Mouse (Mus musculus) ZHBTc4 (cell line): ENCODE results near the gene Agrp.

Experiments used
- DNase-seq: peaks from one replicate; pipeline ENCODE4 v3.0.0-alpha.2; 2011; ENCODE audit warnings: low read depth, low spot score

Agrp gene

GRCm38 (mm10) chr8:105636963-105637510 lies at the start of gene Agrp:
Gene Agrp, minus strand, starts transcription at chr8:105637393.
- DNase-seq, result no peak

DNA sequence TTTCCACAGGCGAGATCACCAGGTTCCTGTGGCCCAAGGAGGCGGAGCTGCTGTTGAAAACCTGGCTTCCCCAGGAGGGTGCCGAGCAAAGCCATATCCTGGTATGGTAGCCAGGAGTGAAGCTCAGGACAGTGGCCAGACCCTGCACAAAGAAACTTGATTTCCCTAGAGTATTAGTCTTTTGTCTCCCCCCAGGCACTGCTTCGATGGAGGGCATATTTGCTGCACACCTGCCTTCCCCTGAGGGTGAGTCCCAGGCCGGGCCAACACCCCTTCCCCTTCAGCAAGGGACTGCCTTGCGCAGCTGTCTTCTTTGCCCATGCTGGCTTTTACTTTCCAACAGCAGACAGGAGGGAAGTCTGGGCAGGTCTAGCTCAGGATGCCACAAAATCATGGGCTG lies 49.4 kb upstream of the Agrp start:
- DNase-seq, result peak; percentile 54

DNA sequence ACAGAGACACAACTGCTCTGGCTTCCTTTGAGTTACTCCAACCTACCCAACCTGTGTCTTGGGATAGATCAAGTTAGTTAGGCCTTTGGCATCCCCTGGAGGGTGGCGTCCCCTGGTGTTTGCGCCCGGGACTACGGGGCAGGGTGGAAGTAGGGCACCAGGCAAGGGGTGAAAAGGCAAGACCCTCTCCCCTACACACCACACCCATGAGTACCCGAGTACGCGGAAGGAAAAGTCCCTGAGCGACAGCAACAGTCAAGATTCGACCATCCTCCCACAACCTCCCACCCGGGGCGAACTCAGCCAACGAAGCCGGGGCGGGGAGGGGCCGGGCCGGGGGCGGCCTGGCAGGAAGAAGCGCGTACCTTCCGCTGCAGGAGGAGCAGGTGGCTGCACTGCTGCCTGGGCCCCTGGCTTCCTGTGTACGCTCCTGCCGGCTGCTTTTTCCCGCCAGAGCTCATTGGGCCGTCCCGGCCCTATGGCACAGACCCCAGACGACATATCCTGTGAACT lies 48.7 kb upstream of the Agrp start, which contains the start of gene Carmil2:
TSS of gene Carmil2 (plus strand) at position 479 of the 513 bp plus-strand sequence.
- DNase-seq, result peak; percentile 87

DNA sequence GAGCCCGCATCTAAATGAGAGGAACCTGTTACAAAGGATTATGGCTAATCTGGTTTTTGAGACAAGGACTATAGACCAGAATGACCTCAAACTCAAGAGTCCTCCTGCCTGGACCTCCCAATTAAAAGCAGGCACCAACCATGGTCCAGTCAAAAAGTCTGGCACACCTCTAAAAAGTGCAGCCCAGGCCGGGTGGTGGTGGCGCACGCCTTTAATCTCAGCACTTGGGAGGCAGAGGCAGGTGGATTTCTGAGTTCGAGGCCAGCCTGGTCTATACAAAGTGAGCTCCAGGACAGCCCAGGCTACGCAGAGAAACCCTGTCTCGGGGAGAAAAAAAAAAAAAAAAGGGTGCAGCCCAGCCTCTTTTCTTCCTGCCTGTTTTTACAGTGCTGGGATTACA lies 48.1 kb upstream of the Agrp start:
- DNase-seq, result no peak

- no peak for DNase-seq
Measured at GRCm38 (mm10) chr8:105677891-105678290, 40.7 kb upstream of the Agrp start.

- peak; percentile 80 for DNase-seq
Measured at GRCm38 (mm10) chr8:105661167-105661566, 24.0 kb upstream of the Agrp start.

- DNase-seq, result no peak
Measured at GRCm38 (mm10) chr8:105657641-105658040, 20.4 kb upstream of the Agrp start.

GRCm38 (mm10) chr8:105648929-105649328 lies 11.7 kb upstream of the Agrp start:
- no peak for DNase-seq

DNA sequence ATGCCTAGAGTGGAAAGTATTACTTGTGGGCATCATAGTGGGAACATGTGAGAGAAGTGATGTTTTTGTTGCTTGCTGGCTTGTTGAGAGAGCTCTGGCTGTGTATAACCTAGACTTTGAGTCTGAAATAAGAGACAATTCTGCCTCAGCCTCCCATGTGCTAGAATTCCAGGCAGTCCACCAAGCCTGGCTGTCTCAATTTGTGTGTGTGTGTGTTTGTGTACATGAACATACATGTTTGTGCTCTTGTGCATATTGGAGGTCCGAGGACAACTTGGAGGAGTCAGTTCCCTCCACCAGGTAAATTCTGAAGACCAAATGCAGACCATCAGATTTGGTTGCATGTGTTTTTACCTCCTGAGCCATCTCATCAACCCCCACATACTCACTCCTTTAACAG lies 8.0 kb upstream of the Agrp start:
- no peak for DNase-seq

DNA sequence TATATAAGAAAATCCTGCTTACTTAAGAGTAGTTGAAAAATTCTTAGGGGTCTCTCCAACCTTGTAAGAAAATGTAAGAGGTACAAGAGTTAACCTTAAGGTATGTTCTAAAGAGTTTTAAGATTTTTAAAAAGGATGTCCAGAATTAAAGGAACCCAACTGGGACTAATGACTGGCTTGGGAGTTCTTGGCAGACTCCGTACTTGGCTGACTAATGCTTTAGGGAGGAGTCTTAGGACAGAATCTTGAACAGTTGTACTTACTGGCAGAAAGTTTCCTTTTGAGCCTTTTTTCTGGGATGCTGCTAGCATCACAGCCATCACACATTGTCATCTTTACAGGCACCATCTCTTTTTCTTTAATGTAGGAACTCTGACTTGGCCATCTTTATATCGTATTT lies 3.3 kb upstream of the Agrp start:
- DNase-seq, result no peak

GRCm38 (mm10) chr8:105639835-105640234 lies 2.6 kb upstream of the Agrp start:
- DNase-seq, result no peak

DNA sequence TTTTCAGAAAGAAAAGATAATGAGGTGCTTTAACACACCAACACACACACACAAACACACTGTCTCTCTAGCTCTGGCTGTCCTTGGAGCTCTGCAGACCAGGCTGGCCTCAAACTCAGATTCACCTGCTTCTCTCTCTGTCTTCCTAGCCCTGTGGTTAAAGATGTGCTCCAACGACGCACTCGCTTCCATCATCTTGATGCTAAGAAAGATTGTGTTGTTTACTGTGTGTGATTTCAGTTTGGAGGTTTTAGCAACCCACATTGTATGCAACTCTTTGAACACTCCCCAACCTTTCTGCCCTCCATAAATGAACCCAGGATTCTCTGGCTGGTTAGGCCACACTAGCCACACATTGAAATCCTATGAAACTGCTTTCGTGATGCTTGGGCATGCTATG lies 1.3 kb upstream of the Agrp start:
- no peak for DNase-seq

GRCm38 (mm10) chr8:105637601-105638041 lies 428 bp upstream of the Agrp start:
- peak; percentile 44 for DNase-seq

DNA sequence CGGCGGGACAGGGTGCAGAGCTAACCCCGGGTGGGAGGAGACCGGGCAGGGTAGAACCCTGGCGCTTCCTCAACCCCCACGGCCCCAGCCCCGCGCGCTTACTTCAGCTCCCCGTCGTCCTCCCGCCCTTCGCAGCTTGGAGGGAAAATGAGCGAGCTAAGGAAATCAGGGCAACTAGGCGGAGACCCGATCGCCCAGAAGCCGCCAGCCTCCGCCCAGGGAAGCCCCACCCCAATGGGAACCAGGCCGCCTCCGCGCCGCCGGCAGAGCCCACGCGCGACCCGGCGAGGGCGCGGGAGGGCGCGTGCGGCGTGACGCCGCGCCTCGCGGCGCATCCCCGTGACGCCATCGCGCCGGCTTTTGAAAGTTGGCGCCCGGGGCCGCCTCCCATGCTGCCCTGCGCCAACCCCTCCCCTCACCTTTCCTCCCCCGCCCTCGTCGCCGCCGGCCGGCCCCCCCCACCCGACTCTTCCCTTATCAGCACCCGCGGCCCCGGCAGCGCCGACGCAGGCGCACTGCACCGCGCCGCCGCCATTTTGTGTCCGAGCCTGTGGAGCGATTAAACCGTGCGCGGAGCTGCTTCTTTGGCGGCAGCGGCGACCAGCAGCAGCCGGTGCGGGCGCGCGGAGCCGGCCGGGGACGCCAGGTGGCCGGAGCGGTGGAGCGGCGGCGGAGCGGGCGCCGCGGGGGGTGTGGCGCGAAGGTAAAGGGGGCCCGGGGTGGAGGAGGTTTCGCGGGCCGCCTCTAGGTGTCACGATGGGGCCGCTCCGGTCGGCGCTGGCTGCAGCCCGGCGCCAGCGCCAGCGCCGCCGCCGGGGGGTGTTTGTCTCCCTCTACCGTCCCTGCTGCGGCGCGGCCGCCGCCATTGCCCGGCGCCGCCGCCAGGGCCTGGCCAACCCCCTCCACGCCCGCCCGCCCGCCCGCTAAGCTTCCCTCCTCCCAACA lies 903 bp downstream of the Agrp start, which contains the start of gene Ctcf:
TSS of gene Ctcf (plus strand) at position 551 of the 945 bp plus-strand sequence.
- peak; percentile 97 for DNase-seq

- DNase-seq, result peak; percentile 56
Measured at GRCm38 (mm10) chr8:105635481-105635880, 1.7 kb downstream of the Agrp start.

DNA sequence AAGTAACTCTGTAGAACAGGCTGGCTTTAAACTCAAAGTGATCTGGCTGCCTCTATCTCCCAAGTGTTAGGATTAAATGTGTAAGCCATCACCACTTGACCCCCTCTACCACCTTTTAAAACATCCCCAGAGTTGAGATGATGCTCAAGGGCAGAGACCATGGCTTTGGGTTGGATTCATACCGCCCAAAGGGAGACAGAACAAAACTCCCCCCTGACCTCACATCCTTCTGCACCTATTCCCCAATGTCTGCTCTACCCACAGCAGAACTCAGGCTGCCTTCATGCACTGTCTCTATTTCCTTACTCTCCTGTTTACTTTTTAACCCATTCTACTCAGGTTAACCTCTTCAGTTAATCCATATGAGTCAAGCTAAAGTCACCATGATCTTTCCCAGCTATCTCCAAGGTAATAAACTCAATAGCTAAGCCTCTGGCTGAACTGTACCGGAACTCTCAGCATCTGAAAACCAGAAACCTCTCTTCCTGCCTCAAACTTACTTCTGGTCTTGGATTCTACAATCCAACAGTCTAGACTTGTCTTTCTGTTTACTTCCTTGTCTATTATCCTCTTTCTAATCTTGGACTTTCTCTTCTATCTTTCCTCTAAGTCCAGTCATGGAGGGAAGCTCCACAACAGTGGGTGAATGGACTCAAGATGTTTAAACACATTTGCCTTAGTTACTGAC lies 2.3 kb downstream of the Agrp start:
- no peak for DNase-seq

DNA sequence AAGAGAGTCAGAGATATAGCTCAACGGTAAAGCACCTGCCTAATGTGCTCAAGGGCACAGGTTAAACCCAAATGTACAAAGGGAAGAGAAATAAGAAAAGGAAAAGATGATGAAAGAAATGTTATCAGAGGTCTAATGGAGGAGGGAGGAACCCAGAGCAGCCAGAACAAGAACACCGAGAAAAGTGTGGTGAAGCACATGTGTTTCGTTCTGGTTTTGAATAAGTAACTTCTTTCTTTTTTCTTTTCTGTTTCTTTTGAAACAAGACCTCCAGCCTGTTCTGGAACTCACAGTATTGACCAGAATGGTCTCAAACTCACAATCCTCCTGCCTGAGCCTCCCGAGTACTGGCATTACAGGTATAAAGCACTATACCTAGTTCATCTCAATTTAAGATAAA lies 7.9 kb downstream of the Agrp start:
- no peak for DNase-seq

GRCm38 (mm10) chr8:105626086-105626485 lies 11.1 kb downstream of the Agrp start:
- DNase-seq, result no peak

GRCm38 (mm10) chr8:105624831-105625230 lies 12.4 kb downstream of the Agrp start:
- DNase-seq, result no peak

GRCm38 (mm10) chr8:105624401-105624800 lies 12.8 kb downstream of the Agrp start:
- no peak for DNase-seq

DNA sequence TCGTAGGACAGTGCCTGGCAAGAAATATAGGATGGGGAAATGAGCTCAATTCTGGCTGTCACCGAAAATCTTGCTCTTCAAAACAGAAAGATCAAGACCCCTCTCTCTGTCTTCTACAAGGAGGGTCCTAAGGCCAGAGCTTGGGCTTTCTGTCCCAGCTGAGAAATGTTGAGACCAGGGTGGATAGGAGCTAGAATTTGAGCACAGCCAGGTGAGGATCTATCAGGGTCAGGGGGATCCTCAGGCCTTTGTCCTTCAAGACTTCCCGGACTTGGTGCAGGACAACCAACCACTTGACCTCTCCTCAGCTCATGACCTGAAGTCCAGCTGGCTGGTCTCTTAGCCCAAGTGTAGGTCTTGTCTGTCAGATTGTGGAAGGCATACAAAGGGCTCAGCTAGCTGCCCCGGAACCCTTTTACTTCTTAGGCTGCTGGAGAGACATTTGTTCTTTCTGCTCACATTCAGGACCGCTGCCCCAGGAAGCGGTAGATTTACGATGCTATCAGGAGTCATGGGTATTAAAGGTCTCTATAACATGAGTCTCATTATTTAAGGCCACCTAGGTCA lies 13.4 kb downstream of the Agrp start:
- DNase-seq, result no peak

DNA sequence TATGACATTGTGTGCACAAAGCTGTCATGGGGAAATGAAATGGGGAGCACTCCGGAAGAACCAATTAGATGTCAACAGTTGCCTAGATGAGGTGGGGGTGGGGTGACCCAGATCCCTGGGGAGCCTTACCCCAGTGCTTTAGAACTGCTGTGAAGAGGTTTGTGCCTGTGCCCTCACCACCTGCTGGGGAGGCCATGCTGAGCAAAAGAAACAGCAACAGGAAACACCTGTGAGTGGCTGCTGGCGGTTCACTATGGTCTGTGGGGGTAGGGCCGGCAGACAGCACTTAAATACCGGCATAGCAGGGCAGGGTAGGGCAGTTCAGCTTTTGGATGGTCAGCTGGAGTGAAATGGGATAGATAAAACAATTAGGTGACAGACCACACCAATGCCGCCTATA lies 14.1 kb downstream of the Agrp start:
- DNase-seq, result peak; percentile 92
